Mouse (Mus musculus): ENCODE data around the gene Oit1.

Oit1 gene

GRCm38 (mm10) chr14:8378685-8379313 lies at the start of gene Oit1:
Gene Oit1, minus strand, starts transcription at chr14:8378754.
- no peak for DNase-seq

- DNase-seq, result no peak
Observed at GRCm38 (mm10) chr14:8422833-8423232, 44.3 kb upstream of the Oit1 start.

- no peak for DNase-seq
Observed at GRCm38 (mm10) chr14:8421199-8421787, 42.7 kb upstream of the Oit1 start.

DNA sequence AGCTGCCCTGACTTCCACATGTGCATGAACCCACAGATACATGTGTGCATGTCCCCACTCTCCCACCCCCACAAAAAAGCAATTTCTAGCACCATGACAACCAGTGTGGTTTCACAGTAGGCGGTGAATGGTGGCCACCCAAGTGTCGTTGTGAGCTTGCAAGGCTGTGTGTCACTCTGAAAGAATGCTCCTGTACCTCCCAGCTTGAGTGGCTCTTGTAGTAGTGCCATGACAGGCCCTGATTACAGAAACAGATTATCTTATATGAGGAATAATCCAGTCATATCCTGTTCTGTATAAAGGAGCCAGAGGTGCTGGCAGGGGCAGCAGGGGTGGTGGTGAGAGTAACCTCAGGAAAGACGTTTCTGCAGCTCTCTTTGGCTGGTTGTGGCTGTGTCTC lies 40.1 kb upstream of the Oit1 start:
- DNase-seq, result no peak

DNA sequence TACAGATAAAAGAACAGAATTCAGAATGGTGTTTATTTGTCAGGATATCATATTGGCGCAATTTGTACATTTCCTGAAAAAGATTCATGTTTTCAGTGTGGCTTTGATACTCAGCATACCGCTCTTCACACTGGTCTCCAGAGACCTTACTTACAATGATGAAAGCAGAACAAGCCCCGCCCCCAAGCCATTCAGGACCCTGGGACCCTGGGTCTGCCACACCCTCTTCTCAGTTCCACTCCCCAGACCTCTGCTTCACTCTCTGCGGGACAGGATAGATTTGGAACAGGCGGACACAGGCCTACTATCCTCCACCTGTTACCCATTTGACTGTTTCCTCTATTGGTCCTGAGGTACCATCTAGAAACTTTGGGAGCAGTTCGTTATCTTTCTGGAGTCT lies 27.4 kb upstream of the Oit1 start:
- no peak for DNase-seq

GRCm38 (mm10) chr14:8403310-8403709 lies 24.8 kb upstream of the Oit1 start:
- DNase-seq, result no peak

DNA sequence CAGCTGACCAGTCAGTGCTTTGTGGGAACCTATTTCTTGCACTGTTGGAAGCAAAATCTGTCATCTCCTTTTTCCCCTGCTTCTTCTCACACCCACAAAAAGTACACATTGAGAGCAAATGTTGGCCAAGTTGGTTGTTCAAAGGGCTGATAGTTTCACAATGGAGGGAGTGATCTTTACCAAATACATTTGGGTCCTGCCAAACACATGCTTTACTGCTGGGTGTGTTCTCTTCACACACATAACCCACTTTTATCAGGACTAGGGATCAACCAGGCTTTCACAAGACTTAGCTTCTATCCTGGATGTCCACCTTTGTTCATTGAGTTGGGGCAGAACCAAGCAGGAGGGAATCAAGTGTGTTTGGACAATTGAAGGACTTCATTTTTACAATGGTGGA lies 20.0 kb upstream of the Oit1 start:
- DNase-seq, result no peak

- DNase-seq, result no peak
Observed at GRCm38 (mm10) chr14:8395690-8396287, 17.2 kb upstream of the Oit1 start.

DNA sequence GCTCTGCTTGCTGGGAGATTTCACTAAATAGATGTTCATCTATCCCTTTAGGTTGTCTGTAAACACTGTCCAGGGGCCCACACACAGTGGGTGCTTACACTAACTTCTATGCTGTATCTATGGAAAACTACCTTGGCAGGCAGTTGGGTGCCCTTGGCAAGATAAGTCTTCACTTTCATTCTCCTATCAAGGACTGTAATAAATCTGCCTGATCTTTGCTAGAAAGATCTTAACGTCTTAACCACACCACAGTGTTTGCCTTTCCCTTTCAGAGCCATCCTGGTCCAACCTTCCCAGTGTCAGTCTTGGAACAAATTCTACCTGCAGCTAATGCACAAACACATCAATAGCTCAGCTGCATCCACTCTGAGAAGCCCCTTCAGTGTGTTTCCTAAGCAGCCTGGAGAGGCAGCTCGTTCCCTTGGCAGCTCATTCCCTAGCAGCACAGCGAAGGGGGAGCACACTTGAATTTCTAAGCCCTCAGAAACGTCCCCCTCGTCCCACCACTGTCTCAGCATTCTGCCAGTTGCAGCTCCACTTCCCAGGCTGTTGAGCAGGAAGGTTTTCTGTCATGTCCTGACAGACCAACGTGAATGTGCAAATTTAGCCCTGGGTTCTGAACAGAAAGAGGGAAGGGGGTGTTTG lies 13.7 kb upstream of the Oit1 start:
- DNase-seq, result no peak

DNA sequence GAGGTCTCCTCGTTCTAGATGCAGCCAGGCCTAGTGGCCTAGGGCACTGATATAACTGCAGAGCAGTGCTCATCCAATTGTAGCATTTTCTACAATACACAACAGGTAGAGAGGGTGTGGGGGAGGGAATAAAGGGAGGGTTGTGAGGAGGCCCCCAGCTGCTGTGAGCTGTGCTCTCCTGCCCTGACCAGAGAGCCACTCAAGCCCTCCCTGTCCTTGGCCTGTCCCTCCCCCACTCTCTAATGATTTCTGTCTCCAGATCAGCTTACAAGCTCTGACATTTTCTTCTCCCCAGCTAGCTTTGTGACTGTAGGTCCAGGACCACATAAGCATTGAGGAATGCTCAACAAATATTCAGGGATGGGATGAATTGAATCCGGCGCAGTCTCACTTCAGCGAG lies 9.2 kb downstream of the Oit1 start:
- no peak for DNase-seq

DNA sequence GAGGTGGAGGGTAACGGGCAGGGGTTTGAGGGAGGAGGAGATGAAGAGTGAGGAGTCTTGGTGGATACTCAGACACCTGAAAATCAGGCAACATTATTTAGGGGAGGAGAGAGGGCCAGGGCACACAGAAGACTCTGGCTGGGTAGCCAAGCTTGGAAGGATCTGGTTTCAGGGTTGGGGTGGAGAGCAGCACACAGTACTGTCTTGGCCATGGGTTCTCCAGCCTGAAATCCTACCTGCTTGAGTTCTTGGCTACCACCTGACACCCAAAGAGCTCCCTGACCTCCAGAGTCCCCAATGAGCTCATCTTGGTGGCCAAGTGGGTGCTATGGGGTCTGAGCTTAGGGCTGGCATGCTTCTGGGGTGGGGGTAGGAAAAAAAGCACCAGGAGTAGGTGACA lies 9.7 kb downstream of the Oit1 start:
- no peak for DNase-seq

DNA sequence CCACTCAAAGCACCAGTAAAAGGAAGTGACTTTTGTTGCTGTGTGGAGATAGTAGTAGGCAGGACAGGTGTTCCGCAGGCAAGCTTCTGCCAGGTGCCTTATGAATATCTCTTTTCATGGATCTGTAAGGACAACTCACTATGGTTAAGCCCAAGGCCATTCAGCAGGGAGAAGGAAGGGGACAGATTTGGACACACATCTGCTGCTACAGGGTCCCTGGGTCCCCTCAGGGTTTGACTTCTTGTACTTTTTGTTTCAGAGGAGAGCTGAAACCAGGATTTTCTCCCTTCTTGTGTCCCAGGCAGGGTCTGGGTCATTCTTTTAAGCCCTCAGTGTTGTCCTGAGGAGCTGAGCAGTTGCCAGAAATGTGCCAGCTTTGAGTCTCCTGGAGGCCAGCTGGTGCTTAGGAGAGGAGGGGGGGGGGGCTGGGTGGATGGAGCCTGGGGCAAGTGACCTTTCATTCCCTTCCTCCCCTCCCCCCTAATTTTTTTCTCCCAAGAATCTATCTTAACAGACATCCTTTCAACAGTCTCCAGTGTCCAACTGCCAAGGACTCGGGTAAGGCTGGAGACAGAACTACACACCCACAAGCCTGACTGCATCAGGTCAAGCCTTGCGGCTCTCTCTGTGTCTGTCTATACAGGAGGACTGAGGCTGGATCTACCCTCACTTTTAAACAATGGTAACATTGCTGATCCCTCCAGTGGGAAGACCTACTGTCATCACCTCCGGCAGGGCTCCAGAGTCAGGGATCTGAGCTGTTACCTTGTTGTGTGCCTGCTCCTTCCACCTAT lies 10.6 kb downstream of the Oit1 start:
- no peak for DNase-seq

GRCm38 (mm10) chr14:8367121-8367520 lies 11.4 kb downstream of the Oit1 start:
- no peak for DNase-seq

- DNase-seq, result no peak
Observed at GRCm38 (mm10) chr14:8365833-8366232, 12.7 kb downstream of the Oit1 start.

DNA sequence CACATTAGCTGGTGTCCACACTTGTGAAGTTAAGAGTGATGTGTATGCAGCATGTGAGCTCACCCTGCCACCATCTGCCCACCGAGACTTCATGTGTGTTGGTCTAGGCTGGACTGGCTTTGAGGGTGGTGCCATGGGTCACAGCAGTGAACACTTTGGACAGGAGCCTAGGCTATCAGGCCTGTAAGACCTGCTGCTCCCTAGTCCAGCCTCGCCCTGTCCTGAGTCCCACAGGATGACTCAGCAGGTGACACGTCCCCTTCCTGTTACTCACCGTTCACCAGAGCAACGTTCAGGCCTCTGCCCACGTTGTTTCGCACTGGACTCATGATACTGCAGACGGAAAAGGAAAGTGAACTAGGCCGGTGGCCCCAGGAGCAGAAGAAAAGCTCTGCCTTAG lies 21.7 kb downstream of the Oit1 start:
- DNase-seq, result peak; percentile 17

GRCm38 (mm10) chr14:8355999-8356501 lies 22.5 kb downstream of the Oit1 start:
- DNase-seq, result peak; percentile 67

DNA sequence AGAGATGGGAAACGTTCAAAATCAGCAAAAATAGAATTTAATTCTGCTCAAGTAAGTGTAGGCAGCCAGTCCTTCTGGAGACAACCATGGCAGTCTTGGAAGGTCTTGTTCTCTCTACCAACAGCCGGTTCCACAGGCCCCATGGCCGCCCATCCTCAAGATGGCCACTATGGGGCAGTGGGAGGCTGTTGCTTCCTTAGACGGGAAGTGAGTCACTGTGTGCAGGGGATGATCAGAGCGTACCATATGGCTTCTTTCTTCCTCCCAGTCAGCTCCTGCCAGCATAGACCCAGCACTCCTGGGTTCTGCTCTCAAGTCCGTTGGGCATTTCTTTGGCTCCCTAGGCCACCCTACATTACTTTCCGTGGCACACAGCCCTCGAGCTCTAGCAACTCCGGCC lies 29.6 kb downstream of the Oit1 start:
- DNase-seq, result no peak

GRCm38 (mm10) chr14:8346255-8346997 lies 32.1 kb downstream of the Oit1 start:
- peak; percentile 91 for DNase-seq

DNA sequence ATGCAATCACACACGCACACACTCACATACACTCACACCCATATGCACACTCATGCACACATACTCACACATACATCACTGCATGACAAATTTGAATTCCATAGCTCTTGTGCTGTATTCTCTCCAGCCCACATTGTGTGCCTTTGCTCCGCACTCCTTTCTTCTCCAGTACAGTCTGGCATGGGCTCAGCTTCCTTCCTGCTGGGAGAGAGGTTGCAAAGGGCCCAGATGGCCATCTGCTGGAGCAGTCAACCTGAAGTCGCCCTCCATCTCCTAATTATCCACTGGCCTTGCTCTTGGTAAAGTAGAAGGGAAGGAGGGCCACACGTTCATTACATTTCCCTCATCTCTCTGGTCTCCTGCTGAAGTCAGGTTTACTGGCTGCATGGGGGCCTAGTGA lies 33.0 kb downstream of the Oit1 start:
- DNase-seq, result no peak

- peak; percentile 86 for DNase-seq
Observed at GRCm38 (mm10) chr14:8342509-8343106, 35.9 kb downstream of the Oit1 start.

DNA sequence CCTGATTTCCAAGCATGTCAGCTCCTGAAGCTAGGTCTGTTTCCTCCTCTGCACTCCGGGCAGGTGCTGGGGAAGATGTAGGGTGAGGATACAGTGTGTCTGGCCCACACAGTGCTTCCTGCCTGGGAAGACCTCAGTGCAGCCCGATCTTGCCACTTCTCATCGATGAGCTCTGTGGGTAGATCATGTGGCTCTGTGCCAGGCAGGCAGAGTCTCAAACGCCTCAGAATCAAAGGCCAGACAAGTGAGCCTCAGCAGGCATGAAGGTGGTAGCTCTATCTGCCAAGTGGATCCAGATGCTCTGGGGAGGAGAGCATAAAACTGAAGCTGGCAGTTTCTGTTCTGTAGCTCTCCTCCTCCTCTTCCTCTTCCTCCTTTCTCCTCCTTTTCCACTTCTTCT lies 38.3 kb downstream of the Oit1 start:
- no peak for DNase-seq

- DNase-seq, result no peak
Observed at GRCm38 (mm10) chr14:8335947-8336346, 42.6 kb downstream of the Oit1 start.

All from lung, postnatal 36 days (tissue).